In the genomic region with DNA sequence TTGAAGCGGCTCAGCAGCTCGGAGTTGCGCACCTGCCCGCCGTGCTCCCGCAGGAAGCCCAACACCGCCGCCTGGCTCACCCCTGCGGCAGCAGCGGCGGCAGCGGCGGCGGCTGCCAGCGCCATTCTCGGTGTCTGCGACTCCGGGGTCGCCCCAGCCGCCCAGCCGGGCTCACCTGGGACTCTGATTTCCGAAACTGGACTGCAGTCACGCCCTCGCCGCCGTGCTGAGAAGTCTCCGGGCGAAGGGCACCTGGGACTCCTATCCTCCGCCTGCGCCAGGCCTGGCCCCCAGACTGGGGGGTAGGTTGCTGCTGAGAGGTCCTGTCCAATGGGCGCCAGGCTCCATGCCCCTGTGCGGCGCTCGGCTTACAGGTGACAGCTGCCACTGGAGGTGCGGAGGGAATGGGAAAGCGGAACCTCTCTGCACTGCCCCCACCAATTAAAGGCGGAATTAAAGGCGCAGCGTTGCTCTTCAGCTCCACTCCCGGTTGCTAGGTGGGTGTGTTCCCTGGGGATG, we compare ENCODE assay signal across 8 mouse cellular contexts. TPM values are rescaled to one million over a fixed set of nuclear protein-coding genes. Genes with fewer than 3 reads are reported as not detected.
DNase-seq lines count a peak whose midpoint lies in the region; ATAC-seq and TF ChIP-seq lines count a peak whose summit lies in the region.

A gene (plus strand): TSS at position 384 of the 519 bp plus-strand sequence.
A gene (minus strand): TSS at position 492 of the 519 bp plus-strand sequence.

- H3K9ac ChIP-seq in MEL (ENCODE audit: control insufficient read depth, low read depth, low read length, poor library complexity, severe bottlenecking): peak within 1 kb of the TSS; percentile 49
- no peak within 1 kb of the TSS for H3K9ac ChIP-seq in embryonic facial prominence, embryonic 15.5 days
- peak within 1 kb of the TSS; percentile 40 for H3K9ac ChIP-seq in hindbrain, postnatal 0 days (replicated peaks; ENCODE audit: low read length)

- no peak for TF ChIP-seq POLR2A in MEL (IDR thresholded peaks at IDR 0.05; ENCODE audit: control insufficient read depth in 1 of 2, insufficient read depth in 1 of 2, low read depth in 1 of 2, low read length in 2 of 2, poor library complexity in 1 of 2)
- TF ChIP-seq POLR2A in spleen, adult 2 months (IDR thresholded peaks at IDR 0.05; ENCODE audit: low read depth, low read length): no peak

- peak; percentile 80 for ATAC-seq in embryonic facial prominence, embryonic 15.5 days (ENCODE audit: insufficient number of reproducible peaks, low FRiP score, low TSS enrichment, low read depth)
- ATAC-seq in hindbrain, postnatal 0 days: peak; percentile 73

- H3K9me3 ChIP-seq in E14TG2a.4 (ENCODE audit: low read length) (no peaks in the 10 kb centered on the region), MEL (replicated peaks; ENCODE audit: insufficient read depth, low read length) (no peaks in the 10 kb centered on the region)
- no peaks in the 10 kb centered on the region for H3K9me3 ChIP-seq in embryonic facial prominence, embryonic 15.5 days (replicated peaks)
- H3K9me3 ChIP-seq in hindbrain, postnatal 0 days (ENCODE audit: low read length): no peaks in the 10 kb centered on the region

- TF ChIP-seq RAD21 in MEL (IDR thresholded peaks at IDR 0.05; ENCODE audit: low read depth, low read length): no peak

- H3K4me2 ChIP-seq in embryonic facial prominence, embryonic 15.5 days (replicated peaks): peak within 1 kb of the TSS; percentile 82
- peak within 1 kb of the TSS; percentile 70 for H3K4me2 ChIP-seq in hindbrain, postnatal 0 days (ENCODE audit: low read depth, low read length)

- TF ChIP-seq CTCF in E14TG2a.4 (conservative IDR thresholded peaks at IDR 0.05; ENCODE audit: low read length) (no peak), MEL (IDR thresholded peaks at IDR 0.05 in 2 of 3, conservative IDR thresholded peaks at IDR 0.05 in 1 of 3; ENCODE audit: control insufficient read depth in 1 of 3, insufficient read depth in 1 of 3, low read depth in 2 of 3, low read length in 3 of 3, poor library complexity in 1 of 3, severe bottlenecking in 1 of 3) (no peak)
- peak; percentile 43 for TF ChIP-seq CTCF in hindbrain, postnatal 0 days (IDR thresholded peaks at IDR 0.05; ENCODE audit: low read depth)
- no peak; the same call in none of the 2 replicates for TF ChIP-seq CTCF in left cerebral cortex, adult 2 months (IDR thresholded peaks at IDR 0.05)
- no peak for TF ChIP-seq CTCF in spleen, adult 2 months (IDR thresholded peaks at IDR 0.05; ENCODE audit: extremely low read depth, insufficient read depth, insufficient read length, insufficient replicate concordance)

- no peaks in the 10 kb centered on the region for H3K79me2 ChIP-seq in MEL (ENCODE audit: control insufficient read depth, insufficient read depth, low read length, poor library complexity)

- peak within 1 kb of the TSS; percentile 80 for H3K4me3 ChIP-seq in E14TG2a.4 (replicated peaks; ENCODE audit: low read length)
- no peak within 1 kb of the TSS for H3K4me3 ChIP-seq in MEL (ENCODE audit: control insufficient read depth in 1 of 2, insufficient read depth in 1 of 2, low read depth in 2 of 2, low read length in 2 of 2)
- peak within 1 kb of the TSS; percentile 45 for H3K4me3 ChIP-seq in embryonic facial prominence, embryonic 15.5 days (replicated peaks)
- H3K4me3 ChIP-seq in hindbrain, postnatal 0 days (ENCODE audit: low read length): peak within 1 kb of the TSS; percentile 58
- H3K4me3 ChIP-seq in left cerebral cortex, adult 2 months: peak within 1 kb of the TSS; percentile 75
- H3K4me3 ChIP-seq in spleen, adult 2 months (ENCODE audit: extremely low read depth, insufficient read depth, insufficient read length): peak within 1 kb of the TSS; percentile 55

- H3K27me3 ChIP-seq in E14TG2a.4 (ENCODE audit: insufficient read depth, low read length) (peaks cover 80% of the 10 kb centered on the region), MEL (ENCODE audit: control insufficient read depth in 1 of 2, insufficient read depth in 2 of 2, low read length in 2 of 2) (peaks cover 4% of the 10 kb centered on the region in 2 experiments)
- peaks cover 61% of the 10 kb centered on the region for H3K27me3 ChIP-seq in embryonic facial prominence, embryonic 15.5 days
- peaks cover 29% of the 10 kb centered on the region for H3K27me3 ChIP-seq in hindbrain, postnatal 0 days (ENCODE audit: insufficient read depth, low read length)
- peaks cover 21% of the 10 kb centered on the region for H3K27me3 ChIP-seq in spleen, adult 2 months (ENCODE audit: control insufficient read depth, insufficient read depth, low read length)

- WGBS in embryonic facial prominence, embryonic 15.5 days: 3% methylated on average over 40 of the region's 40 CpGs
- WGBS in hindbrain, postnatal 0 days: 2% methylated on average over 40 of the region's 40 CpGs
- WGBS in spleen, adult 2 months: 2% methylated on average over 40 of the region's 40 CpGs

- DNase-seq in MEL (ENCODE audit: low read depth, low spot score): no peak
- peak; percentile 73 for DNase-seq in hindbrain, postnatal 0 days (ENCODE audit: low spot score)
- DNase-seq in left cerebral cortex, adult 2 months (ENCODE audit: extremely low spot score in 1 of 2, low spot score in 2 of 2): peak; percentile 64 to 74
- peak; percentile 37 for DNase-seq in lung, postnatal 25 days (ENCODE audit: low spot score)
- no peak for DNase-seq in spleen, adult 2 months (ENCODE audit: low read depth in 1 of 2, low spot score in 2 of 2)
- DNase-seq in ovary, postnatal 10 days (ENCODE audit: low spot score): no peak

- H3K4me1 ChIP-seq in E14TG2a.4 (replicated peaks; ENCODE audit: low read depth, low read length) (peaks cover 7% of the 10 kb centered on the region; the same call in 1 of the 2 replicates), MEL (ENCODE audit: control insufficient read depth in 1 of 2, insufficient read depth in 2 of 2, low read length in 2 of 2) (peaks cover 22 to 30% of the 10 kb centered on the region in 2 experiments)
- peaks cover 26% of the 10 kb centered on the region for H3K4me1 ChIP-seq in embryonic facial prominence, embryonic 15.5 days
- H3K4me1 ChIP-seq in hindbrain, postnatal 0 days (ENCODE audit: insufficient read depth, low read length): no peaks in the 10 kb centered on the region
- H3K4me1 ChIP-seq in spleen, adult 2 months (ENCODE audit: control insufficient read depth, insufficient read depth, insufficient read length): peaks cover 13% of the 10 kb centered on the region

- intact Hi-C loops in left cerebral cortex, adult 2 months (cut with DNase I): no loop called here

- no peaks in the 10 kb centered on the region for H3K36me3 ChIP-seq in E14TG2a.4 (ENCODE audit: insufficient read depth, low read length)
- peaks cover 0 to 35% of the 10 kb centered on the region in 2 experiments; a peak in 2 of 4 replicates for H3K36me3 ChIP-seq in MEL (ENCODE audit: control insufficient read depth in 1 of 2, insufficient read depth in 2 of 2, low read length in 2 of 2)
- no peaks in the 10 kb centered on the region for H3K36me3 ChIP-seq in embryonic facial prominence, embryonic 15.5 days
- no peaks in the 10 kb centered on the region for H3K36me3 ChIP-seq in hindbrain, postnatal 0 days (ENCODE audit: insufficient read depth, low read length)
- no peaks in the 10 kb centered on the region for H3K36me3 ChIP-seq in spleen, adult 2 months (ENCODE audit: control insufficient read depth, insufficient read depth, low read length)

- TF ChIP-seq EP300 in MEL (IDR thresholded peaks at IDR 0.05; ENCODE audit: low read depth in 1 of 2, low read length in 2 of 2): no peak

- peak within 1 kb of the TSS; percentile 95 for H3K27ac ChIP-seq in MEL (ENCODE audit: control insufficient read depth, low read depth, low read length)
- no peak within 1 kb of the TSS for H3K27ac ChIP-seq in embryonic facial prominence, embryonic 15.5 days (replicated peaks)
- peak within 1 kb of the TSS; percentile 45; the same call in 1 of the 2 replicates for H3K27ac ChIP-seq in hindbrain, postnatal 0 days
- H3K27ac ChIP-seq in left cerebral cortex, adult 2 months: peak within 1 kb of the TSS; percentile 98
- H3K27ac ChIP-seq in spleen, adult 2 months (ENCODE audit: insufficient read depth, low read length): peak within 1 kb of the TSS; percentile 51; the same call in 1 of the 2 replicates

TF ChIP-seq in MEL, 35 proteins besides CTCF, POLR2A, EP300 and RAD21:
- no peak for TF ChIP-seq HCFC1 (IDR thresholded peaks at IDR 0.05; ENCODE audit: low read depth, low read length)
- no peak for TF ChIP-seq ZKSCAN1 (IDR thresholded peaks at IDR 0.05; ENCODE audit: low read depth, low read length)
- no peak for TF ChIP-seq ZNF384 (IDR thresholded peaks at IDR 0.05; ENCODE audit: low read depth, low read length)
- TF ChIP-seq MYC (IDR thresholded peaks at IDR 0.05; ENCODE audit: low read depth, low read length): no peak
- TF ChIP-seq ELF1 (IDR thresholded peaks at IDR 0.05; ENCODE audit: low read depth, low read length): no peak
- TF ChIP-seq SMC3 (IDR thresholded peaks at IDR 0.05; ENCODE audit: low read depth, low read length): no peak
- no peak for TF ChIP-seq MAX (IDR thresholded peaks at IDR 0.05; ENCODE audit: low read length)
- TF ChIP-seq MAZ (IDR thresholded peaks at IDR 0.05; ENCODE audit: low read depth, low read length): no peak
- no peak for TF ChIP-seq TAL1 (IDR thresholded peaks at IDR 0.05; ENCODE audit: low read length)
- no peak for TF ChIP-seq JUND (IDR thresholded peaks at IDR 0.05; ENCODE audit: low read depth, low read length)
TF ChIP-seq in MEL: peak in this region for 0.

RNA-seq across cellular contexts. Expression of the first gene that starts in this region (rescaled TPM):
- not detected in 2 replicates for total RNA-seq in MEL (2012; rRNA removed)
- not detected for polyA plus RNA-seq in MEL (2012; ENCODE audit: insufficient read depth in 1 of 2, insufficient read length in 2 of 2, low read depth in 1 of 2, low replicate concordance in 2 of 2, missing spikeins in 1 of 2)
- polyA plus RNA-seq in embryonic facial prominence, embryonic 15.5 days (2015; fragmentation: Nextera tagmentation; extraction: Ambion mirVana): 0.18 TPM in 1 of 2 replicates, not detected in the other
- not detected in 2 replicates for total RNA-seq in hindbrain, postnatal 0 days (2014; rRNA removed)
- polyA plus RNA-seq in hindbrain, postnatal 0 days (2015; fragmentation: Nextera tagmentation; extraction: Ambion mirVana): 0.39 and 0.53 TPM in 2 replicates
- total RNA-seq in left cerebral cortex, adult 2 months (2021): 1 to 10 TPM; 1.8 to 2.2 TPM
- not detected in 2 replicates for polyA plus RNA-seq in spleen, adult 2 months (2012; rRNA removed)

RNA-seq across cellular contexts. Expression of the second gene that starts in this region (rescaled TPM):
- not detected in 2 replicates for total RNA-seq in MEL (2012; rRNA removed)
- not detected for polyA plus RNA-seq in MEL (2012; ENCODE audit: insufficient read depth in 1 of 2, insufficient read length in 2 of 2, low read depth in 1 of 2, low replicate concordance in 2 of 2, missing spikeins in 1 of 2)
- 1.1 and 1.5 TPM in 2 replicates for polyA plus RNA-seq in embryonic facial prominence, embryonic 15.5 days (2015; fragmentation: Nextera tagmentation; extraction: Ambion mirVana)
- total RNA-seq in hindbrain, postnatal 0 days (2014; rRNA removed): 8.7 and 10.6 TPM in 2 replicates
- 4.1 and 4.2 TPM in 2 replicates for polyA plus RNA-seq in hindbrain, postnatal 0 days (2015; fragmentation: Nextera tagmentation; extraction: Ambion mirVana)
- 10 to 100 TPM; 68.8 to 83.8 TPM for total RNA-seq in left cerebral cortex, adult 2 months (2021)
- 10.6 and 13.9 TPM in 2 replicates for polyA plus RNA-seq in spleen, adult 2 months (2012; rRNA removed)

Comparison
In these comparisons a context has a peak if more than half of its experiments do, and no peak if none do; other contexts are left out.
1. H3K4me3 ChIP-seq: peak in E14TG2a.4 (single experiment), embryonic facial prominence, embryonic 15.5 days (single experiment), hindbrain, postnatal 0 days (single experiment), left cerebral cortex, adult 2 months (single experiment) and spleen, adult 2 months (single experiment); none in MEL (0 of 2).
2. DNase-seq: peak in hindbrain, postnatal 0 days (single experiment), left cerebral cortex, adult 2 months (2 of 2) and lung, postnatal 25 days (single experiment); none in MEL (single experiment), spleen, adult 2 months (0 of 2) and ovary, postnatal 10 days (single experiment).